Mouse (Mus musculus) ovary, adult 10 weeks (tissue): Measurements from ENCODE around the gene Hist1h2ad. TPM values are rescaled to one million over a fixed set of nuclear protein-coding genes. Genes with fewer than 3 reads are reported as not detected.

Experiments used
- polyA plus RNA-seq: library from polyadenylated mRNA; stranded (reverse); fragments of 350-450 nt; fragmentation: Illumina TruSeq; extraction: RNeasy Lipid Tissue Mini Kit (QIAGEN cat#74804); gene quantifications from one replicate; pipeline ENCODE4 v1.2.3, GENCODE M21; 2014

The Hist1h2ad gene
- polyA plus RNA-seq = not detected

DNA sequence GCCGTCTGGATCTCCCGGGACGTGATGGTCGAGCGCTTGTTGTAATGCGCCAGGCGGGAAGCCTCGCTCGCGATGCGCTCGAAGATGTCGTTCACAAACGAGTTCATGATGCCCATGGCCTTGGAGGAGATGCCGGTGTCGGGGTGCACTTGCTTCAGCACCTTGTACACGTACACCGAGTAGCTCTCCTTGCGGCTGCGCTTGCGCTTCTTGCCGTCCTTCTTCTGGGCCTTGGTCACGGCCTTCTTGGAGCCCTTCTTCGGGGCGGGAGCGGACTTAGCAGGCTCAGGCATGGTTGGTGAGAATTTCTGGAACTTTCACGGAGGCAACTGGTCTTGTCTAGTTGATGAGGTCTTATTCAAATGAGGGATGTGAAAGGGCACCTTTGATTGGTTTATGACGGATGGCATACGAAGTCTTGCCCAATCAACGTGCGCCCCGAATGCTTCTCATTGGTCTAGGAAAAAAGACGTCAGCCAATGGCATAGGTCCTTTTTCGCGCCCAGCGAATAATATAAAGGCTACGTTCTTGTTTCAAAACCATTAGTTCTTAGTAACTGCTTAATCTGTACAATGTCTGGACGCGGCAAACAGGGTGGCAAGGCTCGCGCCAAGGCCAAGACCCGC lies at the start of gene Hist1h2ad, which contains the start of gene Hist1h2bf:
Gene Hist1h2ad (plus strand): TSS at position 484 of the 627 bp plus-strand sequence.
Gene Hist1h2bf (minus strand): TSS at position 299 of the 627 bp plus-strand sequence.

DNA sequence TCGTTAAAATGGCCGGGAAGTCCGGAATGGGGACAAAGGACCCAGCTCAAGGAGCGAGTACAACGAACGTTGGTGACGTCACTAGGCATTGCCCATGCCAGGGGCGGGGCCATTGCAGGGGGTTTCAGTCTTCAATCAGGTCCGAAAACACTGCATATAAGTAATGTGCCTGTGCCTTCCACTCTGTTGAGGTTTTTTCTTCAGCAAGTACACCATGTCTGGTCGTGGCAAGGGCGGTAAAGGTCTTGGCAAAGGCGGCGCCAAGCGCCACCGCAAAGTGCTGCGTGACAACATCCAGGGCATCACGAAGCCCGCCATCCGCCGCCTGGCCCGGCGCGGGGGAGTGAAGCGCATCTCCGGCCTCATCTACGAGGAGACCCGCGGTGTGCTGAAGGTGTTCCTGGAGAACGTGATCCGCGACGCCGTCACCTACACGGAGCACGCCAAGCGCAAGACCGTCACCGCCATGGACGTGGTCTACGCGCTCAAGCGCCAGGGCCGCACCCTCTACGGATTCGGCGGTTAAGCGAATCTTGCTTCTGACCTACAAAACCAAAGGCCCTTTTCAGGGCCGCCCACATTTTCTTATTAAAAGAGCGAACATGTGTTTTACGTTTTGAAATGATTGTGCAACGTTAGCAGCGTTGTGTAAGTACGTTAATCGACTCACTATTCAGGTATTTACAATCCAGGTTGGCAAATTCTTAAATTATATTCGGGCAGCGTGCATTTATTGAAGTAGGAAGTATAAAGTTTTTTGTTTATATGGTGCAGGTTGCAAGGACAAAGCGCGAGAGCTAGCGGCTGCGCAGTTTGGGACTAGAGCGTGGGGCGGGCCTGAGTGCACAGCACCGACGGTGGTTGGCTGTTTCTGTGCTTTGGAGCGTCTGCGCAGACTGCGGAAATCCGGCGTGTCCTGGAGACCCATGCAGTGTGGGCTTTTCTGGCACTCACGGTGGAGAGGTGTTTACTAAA lies 43.0 kb upstream of the Hist1h2ad start, which contains the start of gene Hist1h4h:
Gene Hist1h4h (plus strand): TSS at position 150 of the 975 bp plus-strand sequence.

DNA sequence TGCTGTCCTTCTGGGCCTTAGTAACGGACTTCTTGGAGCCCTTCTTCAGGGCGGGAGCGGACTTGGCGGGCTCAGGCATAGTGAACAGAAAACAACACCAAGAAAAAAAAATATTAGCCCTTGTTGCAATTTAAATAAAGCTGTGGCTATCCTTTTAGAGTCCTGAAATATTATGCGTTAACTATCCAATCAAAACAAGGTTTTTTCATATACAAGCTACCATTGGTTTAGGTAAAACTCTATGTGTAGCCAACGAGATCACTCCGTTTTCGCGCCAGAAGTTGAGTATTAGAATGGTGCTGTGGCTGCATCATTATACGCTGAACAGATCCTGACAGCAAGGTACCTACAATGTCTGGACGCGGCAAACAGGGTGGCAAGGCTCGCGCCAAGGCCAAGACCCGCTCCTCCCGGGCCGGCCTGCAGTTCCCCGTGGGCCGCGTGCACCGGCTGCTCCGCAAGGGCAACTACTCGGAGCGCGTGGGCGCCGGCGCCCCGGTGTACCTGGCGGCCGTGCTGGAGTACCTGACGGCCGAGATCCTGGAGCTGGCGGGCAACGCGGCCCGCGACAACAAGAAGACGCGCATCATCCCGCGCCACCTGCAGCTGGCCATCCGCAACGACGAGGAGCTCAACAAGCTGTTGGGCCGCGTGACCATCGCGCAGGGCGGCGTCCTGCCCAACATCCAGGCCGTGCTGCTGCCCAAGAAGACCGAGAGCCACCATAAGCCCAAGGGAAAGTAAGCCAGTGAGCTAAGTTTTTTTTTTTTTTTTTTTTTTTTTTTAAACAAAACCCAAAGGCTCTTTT lies 40.4 kb upstream of the Hist1h2ad start, which contains the start of gene Hist1h2af:
Gene Hist1h2af (plus strand): TSS at position 347 of the 808 bp plus-strand sequence.

DNA sequence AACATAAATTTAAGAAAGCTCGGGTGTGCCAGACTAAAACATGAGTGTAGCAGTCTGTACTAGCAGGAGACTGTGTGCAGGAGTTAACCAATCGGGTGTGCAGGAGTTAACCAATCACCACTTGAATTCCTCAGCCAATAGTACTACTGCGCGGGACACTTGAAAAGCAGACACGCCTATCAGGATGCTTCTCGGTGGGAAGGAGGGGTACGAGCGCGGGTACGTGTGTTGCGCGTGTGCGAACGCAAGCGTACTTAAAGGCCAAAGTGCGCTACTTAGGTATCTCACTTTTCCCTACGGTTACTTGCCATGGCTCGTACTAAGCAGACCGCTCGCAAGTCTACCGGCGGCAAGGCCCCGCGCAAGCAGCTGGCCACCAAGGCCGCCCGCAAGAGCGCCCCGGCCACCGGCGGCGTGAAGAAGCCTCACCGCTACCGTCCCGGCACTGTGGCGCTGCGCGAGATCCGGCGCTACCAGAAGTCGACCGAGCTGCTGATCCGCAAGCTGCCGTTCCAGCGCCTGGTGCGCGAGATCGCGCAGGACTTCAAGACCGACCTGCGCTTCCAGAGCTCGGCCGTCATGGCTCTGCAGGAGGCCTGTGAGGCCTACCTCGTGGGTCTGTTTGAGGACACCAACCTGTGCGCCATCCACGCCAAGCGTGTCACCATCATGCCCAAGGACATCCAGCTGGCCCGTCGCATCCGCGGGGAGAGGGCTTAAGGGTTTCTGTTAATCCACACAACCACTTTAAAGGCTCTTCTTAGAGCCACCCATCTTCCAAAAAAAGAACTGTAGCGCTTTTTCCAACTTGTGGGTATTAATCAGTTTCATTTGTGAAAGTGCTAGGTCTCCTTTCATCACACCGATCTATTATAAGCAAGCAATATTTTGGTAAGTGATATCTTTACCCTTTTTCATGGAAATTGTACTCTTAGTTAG lies 38.8 kb upstream of the Hist1h2ad start, which contains the start of gene Hist1h3g:
Gene Hist1h3g (plus strand): TSS at position 286 of the 939 bp plus-strand sequence.

DNA sequence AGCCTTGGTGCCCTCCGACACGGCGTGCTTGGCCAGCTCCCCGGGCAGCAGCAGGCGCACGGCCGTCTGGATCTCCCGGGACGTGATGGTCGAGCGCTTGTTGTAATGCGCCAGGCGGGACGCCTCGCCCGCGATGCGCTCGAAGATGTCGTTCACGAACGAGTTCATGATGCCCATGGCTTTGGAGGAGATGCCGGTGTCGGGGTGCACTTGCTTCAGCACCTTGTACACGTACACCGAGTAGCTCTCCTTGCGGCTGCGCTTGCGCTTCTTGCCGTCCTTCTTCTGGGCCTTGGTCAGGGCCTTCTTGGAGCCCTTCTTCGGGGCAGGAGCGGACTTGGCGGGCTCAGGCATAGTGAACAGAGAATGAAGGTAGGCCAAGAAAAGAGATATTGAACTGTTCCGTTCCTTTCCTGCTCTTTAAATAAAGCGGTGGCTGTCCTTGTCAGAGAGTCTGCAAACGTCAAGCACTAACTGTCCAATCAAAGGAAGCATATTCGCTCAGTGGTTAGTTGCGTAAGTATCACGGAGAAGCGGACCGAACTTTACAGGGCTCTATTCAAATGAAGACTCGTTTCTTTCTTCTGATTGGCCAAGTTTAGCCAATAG lies 31.1 kb upstream of the Hist1h2ad start, which contains the start of gene Hist1h2bh:
Gene Hist1h2bh (minus strand): TSS at position 394 of the 609 bp plus-strand sequence.

DNA sequence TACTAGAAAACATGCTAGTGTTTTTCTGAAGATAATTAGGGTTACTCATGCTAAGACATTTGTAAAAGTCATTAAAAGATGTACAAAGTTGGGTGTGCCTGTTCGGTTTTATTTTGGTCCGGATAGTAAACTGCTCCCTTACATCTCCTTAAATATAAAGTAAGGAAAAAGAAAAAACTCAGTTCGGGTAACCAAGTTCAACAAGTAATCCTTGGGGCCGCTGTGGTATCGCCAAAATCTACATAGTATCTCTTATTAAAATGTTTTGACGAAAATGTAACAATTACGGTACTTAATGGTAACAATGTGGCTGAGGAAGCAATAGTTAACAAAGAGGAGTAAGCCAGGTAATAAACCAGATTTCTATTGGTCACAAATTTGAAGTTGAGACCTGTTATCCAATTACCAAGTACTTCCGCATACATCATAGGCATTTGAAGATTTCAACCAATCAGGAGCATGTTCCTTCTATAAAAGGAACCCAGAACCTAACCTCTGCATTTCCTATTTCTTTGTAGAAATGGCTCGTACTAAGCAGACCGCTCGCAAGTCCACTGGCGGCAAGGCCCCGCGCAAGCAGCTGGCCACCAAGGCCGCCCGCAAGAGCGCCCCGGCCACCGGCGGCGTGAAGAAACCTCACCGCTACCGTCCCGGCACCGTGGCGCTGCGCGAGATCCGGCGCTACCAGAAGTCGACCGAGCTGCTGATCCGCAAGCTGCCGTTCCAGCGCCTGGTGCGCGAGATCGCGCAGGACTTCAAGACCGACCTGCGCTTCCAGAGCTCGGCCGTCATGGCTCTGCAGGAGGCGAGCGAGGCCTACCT lies 30.0 kb upstream of the Hist1h2ad start, which contains the start of gene Hist1h3f:
Gene Hist1h3f (plus strand): TSS at position 88 of the 822 bp plus-strand sequence.

DNA sequence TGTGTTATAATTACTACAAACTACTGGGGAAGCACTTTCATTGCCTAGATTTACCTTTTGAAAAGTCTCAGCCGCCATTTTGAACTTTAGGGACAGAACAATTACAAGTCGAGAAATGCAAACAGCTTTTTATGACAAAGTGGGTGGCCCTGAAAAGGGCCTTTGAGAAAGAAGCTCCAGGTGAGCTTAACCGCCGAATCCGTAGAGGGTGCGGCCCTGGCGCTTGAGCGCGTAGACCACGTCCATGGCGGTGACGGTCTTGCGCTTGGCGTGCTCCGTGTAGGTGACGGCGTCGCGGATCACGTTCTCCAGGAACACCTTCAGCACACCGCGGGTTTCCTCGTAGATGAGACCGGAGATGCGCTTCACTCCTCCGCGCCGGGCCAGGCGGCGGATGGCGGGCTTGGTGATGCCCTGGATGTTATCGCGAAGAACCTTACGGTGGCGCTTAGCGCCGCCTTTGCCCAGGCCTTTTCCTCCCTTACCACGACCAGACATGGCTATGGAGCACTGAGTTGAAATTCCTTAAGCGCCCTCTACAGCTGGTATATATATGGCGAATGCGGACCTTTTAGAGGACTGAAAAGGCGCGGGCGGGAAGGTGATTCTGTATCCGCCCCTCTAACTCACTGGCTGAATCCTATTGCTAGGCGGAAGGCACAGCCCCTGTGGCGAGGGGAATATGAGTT lies 22.9 kb upstream of the Hist1h2ad start, which contains the start of gene Hist1h4f:
Gene Hist1h4f (minus strand): TSS at position 503 of the 689 bp plus-strand sequence.

DNA sequence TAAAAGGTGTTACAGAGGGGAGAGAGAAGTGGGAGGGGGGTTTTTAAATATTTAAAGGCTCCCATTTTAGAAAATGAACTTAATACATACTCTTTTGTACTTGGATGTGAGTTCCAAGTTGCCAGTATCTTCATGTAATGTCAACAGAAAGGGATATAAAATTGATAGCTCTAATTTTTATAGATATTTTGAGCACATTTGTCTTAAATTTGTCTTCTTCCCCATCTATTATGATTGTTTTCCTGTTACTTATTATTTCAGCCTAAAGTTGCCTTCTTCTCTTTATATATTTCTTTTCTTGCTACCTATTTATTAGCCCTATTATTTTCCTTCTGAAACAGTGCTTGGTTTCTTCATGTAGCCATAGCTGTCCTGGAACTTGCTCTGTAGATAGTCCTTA lies 21.2 kb upstream of the Hist1h2ad start, which contains the start of gene Hist1h1d:
Gene Hist1h1d (plus strand): TSS at position 301 of the 400 bp plus-strand sequence.

DNA sequence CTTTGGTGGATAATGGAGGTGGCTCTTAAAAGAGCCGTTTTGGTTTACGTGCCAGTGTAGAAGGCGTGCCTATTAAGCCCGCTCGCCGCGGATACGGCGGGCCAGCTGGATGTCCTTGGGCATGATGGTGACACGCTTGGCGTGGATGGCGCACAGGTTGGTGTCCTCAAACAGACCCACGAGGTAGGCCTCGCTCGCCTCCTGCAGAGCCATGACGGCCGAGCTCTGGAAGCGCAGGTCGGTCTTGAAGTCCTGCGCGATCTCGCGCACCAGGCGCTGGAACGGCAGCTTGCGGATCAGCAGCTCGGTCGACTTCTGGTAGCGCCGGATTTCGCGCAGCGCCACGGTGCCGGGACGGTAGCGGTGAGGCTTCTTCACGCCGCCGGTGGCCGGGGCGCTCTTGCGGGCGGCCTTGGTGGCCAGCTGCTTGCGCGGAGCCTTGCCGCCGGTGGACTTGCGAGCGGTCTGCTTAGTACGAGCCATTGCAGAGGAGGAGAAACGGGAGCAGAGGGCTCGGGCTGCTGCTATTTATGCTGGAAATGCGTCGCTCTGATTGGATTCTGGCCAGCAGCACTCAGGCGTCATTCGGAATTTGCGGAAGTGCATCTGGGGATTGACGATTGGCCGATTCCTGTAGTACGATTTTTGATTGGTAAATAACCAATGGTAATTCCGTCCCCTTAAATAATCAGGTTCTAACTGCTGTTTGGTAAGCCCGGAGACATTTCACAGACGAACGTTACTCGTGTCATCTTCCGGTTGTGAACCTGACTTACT lies 12.1 kb upstream of the Hist1h2ad start, which contains the start of gene Hist1h3e:
Gene Hist1h3e (minus strand): TSS at position 487 of the 777 bp plus-strand sequence.

DNA sequence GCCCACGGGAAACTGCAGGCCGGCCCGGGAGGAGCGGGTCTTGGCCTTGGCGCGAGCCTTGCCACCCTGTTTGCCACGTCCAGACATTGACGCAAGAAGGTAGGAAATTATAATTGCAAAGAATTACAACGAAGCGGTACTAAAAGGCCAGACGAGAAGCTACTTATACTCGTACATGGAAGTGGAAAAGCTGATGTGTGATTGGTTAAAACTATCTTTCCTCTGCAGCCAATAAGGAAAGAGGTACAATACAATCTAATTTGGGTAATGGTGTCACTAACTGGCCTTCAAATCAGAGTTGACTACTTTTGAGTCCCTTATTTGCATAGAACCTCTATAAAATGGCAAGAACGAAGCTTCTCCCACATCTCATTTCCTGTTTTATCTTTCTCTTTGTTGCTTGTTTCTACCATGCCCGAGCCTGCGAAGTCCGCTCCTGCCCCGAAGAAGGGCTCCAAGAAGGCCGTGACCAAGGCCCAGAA lies 3.1 kb upstream of the Hist1h2ad start, which contains the start of the genes Hist1h2ae and Hist1h2bg:
Gene Hist1h2ae (minus strand): TSS at position 199 of the 482 bp plus-strand sequence.
Gene Hist1h2bg (plus strand): TSS at position 375 of the 482 bp plus-strand sequence.

DNA sequence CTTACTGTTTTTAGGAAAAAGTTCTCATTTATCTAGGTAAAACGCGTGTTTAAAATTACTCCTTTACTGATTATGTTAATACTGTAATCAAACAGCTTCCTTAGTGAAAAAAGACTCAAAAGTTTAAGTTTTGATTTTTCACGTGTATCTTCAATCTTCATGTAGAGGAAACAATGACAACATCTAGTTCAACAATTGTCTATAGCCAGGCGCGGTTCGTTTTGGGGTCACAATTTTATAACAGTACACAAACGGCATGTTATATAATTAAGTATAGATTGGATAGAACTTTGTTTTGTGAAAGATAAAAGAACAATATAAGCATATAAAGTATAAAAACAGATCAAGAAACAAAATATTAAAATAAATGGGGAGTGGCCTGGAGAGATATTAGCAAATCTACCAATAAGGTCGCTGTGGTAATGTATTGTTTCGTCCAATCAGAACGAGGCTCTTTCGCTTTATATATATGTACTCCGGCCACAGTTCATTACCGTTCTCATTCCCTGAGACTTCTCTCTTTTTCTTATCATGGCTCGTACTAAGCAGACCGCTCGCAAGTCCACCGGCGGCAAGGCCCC lies 1.2 kb downstream of the Hist1h2ad start, which contains the start of gene Hist1h3d:
Gene Hist1h3d (plus strand): TSS at position 493 of the 581 bp plus-strand sequence.

DNA sequence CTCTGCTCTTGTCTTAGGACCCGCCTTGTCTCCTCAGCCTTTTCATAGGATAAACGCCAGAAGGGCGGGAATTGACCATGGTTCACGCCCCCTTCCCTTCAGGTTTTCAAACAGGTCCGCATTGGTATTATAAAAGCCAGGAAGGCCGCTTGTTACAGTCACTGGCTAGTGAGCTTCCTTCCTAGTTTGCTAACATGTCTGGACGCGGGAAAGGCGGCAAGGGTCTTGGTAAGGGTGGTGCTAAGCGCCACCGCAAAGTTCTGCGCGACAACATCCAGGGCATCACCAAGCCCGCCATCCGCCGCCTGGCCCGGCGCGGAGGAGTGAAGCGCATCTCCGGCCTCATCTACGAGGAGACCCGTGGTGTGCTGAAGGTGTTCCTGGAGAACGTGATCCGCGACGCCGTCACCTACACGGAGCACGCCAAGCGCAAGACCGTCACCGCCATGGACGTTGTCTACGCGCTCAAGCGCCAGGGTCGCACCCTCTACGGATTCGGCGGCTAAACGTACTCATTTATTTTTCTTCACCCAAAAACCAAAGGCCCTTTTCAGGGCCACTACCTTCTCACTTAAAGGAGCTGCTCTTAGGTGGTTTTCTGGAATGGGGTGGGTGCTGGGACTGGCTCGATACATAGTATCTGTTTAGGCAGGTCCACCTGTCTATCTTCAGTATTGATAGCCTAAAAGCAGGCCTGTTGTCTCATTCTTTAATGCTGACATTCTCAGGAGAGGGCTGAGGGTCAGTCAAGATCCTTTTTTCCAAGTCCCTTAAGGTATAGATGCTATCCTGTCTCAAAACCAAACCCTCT lies 7.4 kb downstream of the Hist1h2ad start, which contains the start of gene Hist1h4d:
Gene Hist1h4d (plus strand): TSS at position 191 of the 811 bp plus-strand sequence.

DNA sequence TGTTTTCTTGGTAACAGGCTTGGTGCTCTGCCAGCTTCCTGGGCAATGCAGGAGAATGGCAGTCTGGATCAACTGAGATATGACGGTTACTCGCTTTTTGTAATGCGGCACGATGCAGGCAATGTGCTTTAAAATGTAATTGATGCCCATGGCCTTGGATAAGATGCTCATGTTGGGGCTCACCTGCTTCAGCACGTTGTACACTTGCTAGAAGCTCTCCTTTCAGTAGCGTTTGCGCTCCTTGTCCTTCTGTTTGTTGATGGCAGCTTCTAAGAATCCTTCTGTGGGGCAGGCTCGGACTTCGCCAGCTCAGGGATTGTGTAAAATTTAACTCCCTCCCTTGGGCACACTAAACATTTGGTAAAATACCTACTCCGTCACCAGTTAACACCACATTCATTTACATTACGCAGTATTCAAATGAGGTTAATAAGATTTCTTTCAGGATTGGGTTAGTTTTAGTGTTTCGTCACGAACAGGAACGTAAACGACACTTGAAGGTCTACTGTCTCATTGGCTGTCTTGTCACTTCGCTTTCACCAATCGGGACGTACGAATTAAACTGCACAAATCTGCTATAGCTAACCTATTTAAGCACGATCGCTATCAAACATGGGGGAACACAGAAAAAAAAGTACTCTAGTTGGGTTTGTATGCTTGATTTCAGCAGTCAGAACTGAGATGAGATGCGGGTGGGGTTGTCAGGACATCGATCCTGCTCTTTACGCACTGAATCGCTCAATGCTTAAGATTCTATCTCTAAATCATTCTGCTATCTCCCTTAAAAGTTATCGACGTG lies 46.8 kb downstream of the Hist1h2ad start, which contains the start of gene Hist1h2be:
Gene Hist1h2be (minus strand): TSS at position 392 of the 799 bp plus-strand sequence.

DNA sequence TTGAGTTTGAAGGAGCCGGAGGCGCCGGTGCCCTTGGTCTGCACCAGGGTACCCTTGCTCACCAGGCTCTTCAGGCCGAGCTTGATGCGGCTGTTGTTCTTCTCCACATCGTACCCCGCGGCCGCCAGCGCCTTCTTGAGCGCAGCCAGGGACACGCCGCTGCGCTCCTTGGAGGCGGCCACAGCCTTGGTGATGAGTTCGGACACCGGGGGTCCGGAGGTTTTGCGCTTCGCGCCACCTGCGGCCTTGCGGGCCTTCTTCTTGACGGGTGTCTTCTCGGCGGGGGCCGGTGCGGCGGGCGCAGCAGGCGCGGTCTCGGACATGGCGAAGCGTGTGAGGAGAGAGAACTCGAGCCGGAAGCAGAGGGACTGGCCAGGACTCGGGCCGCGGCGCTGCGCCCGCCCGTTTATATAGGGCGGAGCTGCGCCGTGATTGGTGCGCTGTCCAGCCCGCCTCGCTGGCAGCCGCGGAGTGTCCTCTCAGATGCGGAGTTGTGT lies 48.0 kb downstream of the Hist1h2ad start, which contains the start of gene Hist1h1e:
Gene Hist1h1e (minus strand): TSS at position 384 of the 497 bp plus-strand sequence.

